Mouse (Mus musculus): Measurements from ENCODE around the gene Snx15.

DNA sequence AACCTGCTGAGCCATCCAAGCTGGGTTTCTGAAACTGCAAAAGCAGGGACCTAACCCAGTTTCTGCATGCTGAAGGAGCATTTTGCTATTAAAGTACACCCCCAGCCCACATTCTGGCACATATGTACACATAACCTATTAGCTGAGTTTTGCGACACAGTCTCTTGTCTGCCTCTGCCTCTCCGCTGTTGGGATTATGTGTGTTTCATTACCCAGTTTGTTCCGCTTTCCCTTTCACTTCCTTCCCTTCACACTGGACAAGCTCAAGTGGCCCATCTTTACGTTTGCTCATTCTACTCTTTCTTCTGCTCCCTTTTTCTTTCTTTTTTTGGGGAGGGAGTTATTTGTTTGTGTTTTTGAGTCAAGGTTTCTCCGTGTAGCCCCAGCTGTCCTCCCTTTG, 54.2 kb downstream of the Snx15 start:
- TF ChIP-seq CTCF (IDR thresholded peaks at IDR 0.05; ENCODE audit: low read depth), result no peak
- TF ChIP-seq EP300 (optimal IDR thresholded peaks at IDR 0.05), result no peak
